Mouse (Mus musculus) cerebellum, adult 2 months (tissue): ENCODE measurements around the gene Tmem9b.

ENCODE experiments used
- CTCF ChIP-seq: fragments of 200-500 bp; IDR thresholded peaks from 2 replicates; pipeline ENCODE4 v1.5.1; 2011; ENCODE audit warnings: low read depth, mild to moderate bottlenecking, control low read depth, low read length, moderate library complexity, borderline replicate concordance; ENCODE audit not compliant: insufficient read depth
- POLR2A ChIP-seq: fragments of 200-500 bp; IDR thresholded peaks from 2 replicates; pipeline ENCODE4 v1.6.1; 2011; ENCODE audit warnings: low read length, control low read depth, borderline replicate concordance; ENCODE audit not compliant: insufficient read depth

DNA sequence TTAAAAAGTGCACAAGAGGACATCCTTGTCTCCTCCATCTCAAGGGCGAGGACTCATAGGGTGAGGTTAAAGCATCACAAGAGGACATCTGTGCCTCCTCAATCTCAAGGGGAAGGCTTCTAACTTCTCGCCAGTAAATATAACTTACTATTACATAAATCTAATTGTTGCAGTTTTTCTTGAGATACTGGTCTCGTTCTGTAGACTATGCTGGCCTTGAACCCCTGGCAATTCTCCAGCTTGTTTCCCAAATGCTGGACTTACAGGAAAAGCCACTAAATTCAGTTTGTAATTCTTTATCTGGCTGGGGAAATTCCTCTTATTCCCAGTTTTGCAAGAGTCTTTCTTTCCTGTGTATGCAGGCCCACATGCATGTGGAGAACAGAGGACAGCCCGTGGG is 17.9 kb downstream of the Tmem9b start:
- TF ChIP-seq CTCF (no peak), POLR2A (no peak)
